ENCODE assay signal across 9 mouse cellular contexts in genomic region chr7:27473835-27474489, GRCm38 (mm10). TPM values are rescaled to one million over a fixed set of nuclear protein-coding genes. Genes with fewer than 3 reads are reported as not detected.
DNase-seq lines count a peak whose midpoint lies in the region; ATAC-seq lines count a peak whose summit lies in the region.
"Had no signal": no experiment of that assay in that cellular context is flagged by ENCODE, and none has a peak within 500 bp of the region (broad histone marks: within the 10 kb centered on the region; RNA-seq: fewer than 3 reads in every experiment).

No protein-coding gene starts in this region.

- peaks cover 8% of the 10 kb centered on the region; the same call in 1 of the 2 replicates for H3K36me3 ChIP-seq in lung, embryonic 16.5 days (ENCODE audit: control insufficient read depth, insufficient read depth, low read length)
- H3K36me3 ChIP-seq in embryonic facial prominence, embryonic 12.5 days, result peaks cover 21% of the 10 kb centered on the region
- peaks cover 7% of the 10 kb centered on the region; the same call in 1 of the 2 replicates for H3K36me3 ChIP-seq in intestine, embryonic 16.5 days (ENCODE audit: control insufficient read depth, insufficient read depth, low read length)
- H3K36me3 ChIP-seq in neural tube, embryonic 15.5 days, result 0 out of 2 replicates have a peak, but pooled peaks cover 3% of the 10 kb centered on the region

- H3K27me3 ChIP-seq in lung, embryonic 16.5 days (ENCODE audit: control insufficient read depth, insufficient read depth, low read depth, low read length), result no peaks in the 10 kb centered on the region
- H3K27me3 ChIP-seq in embryonic facial prominence, embryonic 12.5 days, result no peaks in the 10 kb centered on the region
- no peaks in the 10 kb centered on the region for H3K27me3 ChIP-seq in intestine, embryonic 16.5 days (replicated peaks; ENCODE audit: control insufficient read depth, insufficient read depth, low read length)
- H3K27me3 ChIP-seq in neural tube, embryonic 15.5 days (replicated peaks), result no peaks in the 10 kb centered on the region

- H3K4me3 ChIP-seq in lung, embryonic 16.5 days (ENCODE audit: low read length), result peak overlapping the region; percentile 62
- peak overlapping the region; percentile 55 for H3K4me3 ChIP-seq in embryonic facial prominence, embryonic 12.5 days
- H3K4me3 ChIP-seq in intestine, embryonic 16.5 days (ENCODE audit: low read length), result peak overlapping the region; percentile 80
- peak overlapping the region; percentile 61 for H3K4me3 ChIP-seq in neural tube, embryonic 15.5 days (replicated peaks)

- H3K27ac ChIP-seq in lung, embryonic 16.5 days (ENCODE audit: low read length), result peak overlapping the region; percentile 92
- peak overlapping the region; percentile 93 for H3K27ac ChIP-seq in embryonic facial prominence, embryonic 12.5 days
- H3K27ac ChIP-seq in intestine, embryonic 16.5 days (ENCODE audit: low read length), result peak overlapping the region; percentile 94
- H3K27ac ChIP-seq in neural tube, embryonic 15.5 days (replicated peaks), result peak overlapping the region; percentile 86

- peaks cover 15% of the 10 kb centered on the region for H3K4me1 ChIP-seq in lung, embryonic 16.5 days (replicated peaks; ENCODE audit: control insufficient read depth, insufficient read depth, low read length)
- 0 out of 2 replicates have a peak, but pooled peaks cover 9% of the 10 kb centered on the region for H3K4me1 ChIP-seq in embryonic facial prominence, embryonic 12.5 days
- H3K4me1 ChIP-seq in intestine, embryonic 16.5 days (ENCODE audit: control insufficient read depth, insufficient read depth, low read length), result peaks cover 24% of the 10 kb centered on the region
- peaks cover 14% of the 10 kb centered on the region; the same call in 1 of the 2 replicates for H3K4me1 ChIP-seq in neural tube, embryonic 15.5 days

- H3K9me3 ChIP-seq in lung, embryonic 16.5 days (ENCODE audit: control insufficient read depth, low read length), result no peaks in the 10 kb centered on the region
- H3K9me3 ChIP-seq in embryonic facial prominence, embryonic 12.5 days, result no peaks in the 10 kb centered on the region
- H3K9me3 ChIP-seq in intestine, embryonic 16.5 days (ENCODE audit: control insufficient read depth, low read length), result no peaks in the 10 kb centered on the region
- no peaks in the 10 kb centered on the region for H3K9me3 ChIP-seq in neural tube, embryonic 15.5 days (replicated peaks)

- peak overlapping the region; percentile 65 for H3K9ac ChIP-seq in lung, embryonic 16.5 days (ENCODE audit: low read length)
- H3K9ac ChIP-seq in embryonic facial prominence, embryonic 12.5 days, result peak overlapping the region; percentile 58
- H3K9ac ChIP-seq in intestine, embryonic 16.5 days (ENCODE audit: low read depth, low read length), result peak overlapping the region; percentile 81
- H3K9ac ChIP-seq in neural tube, embryonic 15.5 days (replicated peaks), result peak overlapping the region; percentile 43

- peak overlapping the region; percentile 57 for H3K4me2 ChIP-seq in lung, embryonic 16.5 days (ENCODE audit: low read depth, low read length)
- H3K4me2 ChIP-seq in embryonic facial prominence, embryonic 12.5 days (replicated peaks), result peak overlapping the region; percentile 57
- peak overlapping the region; percentile 55 for H3K4me2 ChIP-seq in intestine, embryonic 16.5 days (ENCODE audit: low read depth, low read length)
- H3K4me2 ChIP-seq in neural tube, embryonic 15.5 days, result peak overlapping the region; percentile 66

- no peak for DNase-seq in lung, postnatal 25 days (ENCODE audit: low spot score)
- no peak for DNase-seq in layer of hippocampus, postnatal 36 days
- no peak for DNase-seq in right cerebral cortex, postnatal 36 days (ENCODE audit: low spot score in 2 of 2)
- no peak for DNase-seq in cerebellum, adult 11-12 months

- WGBS in lung, embryonic 16.5 days, result 0% methylated on average over 34 of the region's 34 CpGs
- under 1% methylated on average over 34 of the region's 34 CpGs for WGBS in embryonic facial prominence, embryonic 12.5 days
- under 1% methylated on average over 34 of the region's 34 CpGs for WGBS in intestine, embryonic 16.5 days
- under 1% methylated on average over 34 of the region's 34 CpGs for WGBS in neural tube, embryonic 15.5 days

- no peak for ATAC-seq in lung, embryonic 16.5 days (ENCODE audit: low read depth)
- no peak for ATAC-seq in embryonic facial prominence, embryonic 12.5 days (ENCODE audit: insufficient number of reproducible peaks, insufficient read depth, low FRiP score, low TSS enrichment)
- no peak for ATAC-seq in intestine, embryonic 16.5 days
- ATAC-seq in neural tube, embryonic 15.5 days (ENCODE audit: low FRiP score), result peak; percentile 0

RNA-seq across cellular contexts. Expression of gene Sertad3, which starts 0.4 kb away (rescaled TPM):
- 28.4 and 30.7 TPM in 2 replicates for polyA plus RNA-seq in lung, embryonic 16.5 days (2015; fragmentation: Nextera tagmentation; extraction: Ambion mirVana)
- 29.9 and 33.1 TPM in 2 replicates for polyA plus RNA-seq in embryonic facial prominence, embryonic 12.5 days (2016; fragmentation: Nextera tagmentation; extraction: Ambion mirVana)
- 27.4 and 28.6 TPM in 2 replicates for polyA plus RNA-seq in intestine, embryonic 16.5 days (2015; fragmentation: Nextera tagmentation; extraction: Ambion mirVana)
- 8.8 and 11.0 TPM in 2 replicates for polyA plus RNA-seq in neural tube, embryonic 15.5 days (2015; fragmentation: Nextera tagmentation; extraction: Ambion mirVana)
- total RNA-seq in layer of hippocampus, postnatal 36 days (2021), result 1 to 10 TPM; 2.7 to 4.0 TPM

RNA-seq across cellular contexts. Expression of gene Sertad1, which starts 12.7 kb away (rescaled TPM):
- 55.6 and 57.3 TPM in 2 replicates for polyA plus RNA-seq in lung, embryonic 16.5 days (2015; fragmentation: Nextera tagmentation; extraction: Ambion mirVana)
- polyA plus RNA-seq in embryonic facial prominence, embryonic 12.5 days (2016; fragmentation: Nextera tagmentation; extraction: Ambion mirVana), result 31.1 and 32.0 TPM in 2 replicates
- 40.9 and 43.4 TPM in 2 replicates for polyA plus RNA-seq in intestine, embryonic 16.5 days (2015; fragmentation: Nextera tagmentation; extraction: Ambion mirVana)
- 11.6 and 15.8 TPM in 2 replicates for polyA plus RNA-seq in neural tube, embryonic 15.5 days (2015; fragmentation: Nextera tagmentation; extraction: Ambion mirVana)
- total RNA-seq in layer of hippocampus, postnatal 36 days (2021), result 1 to 10 TPM; 6.4 to 7.0 TPM

RNA-seq across cellular contexts. Expression of gene Prx, which starts 25.2 kb away (rescaled TPM):
- polyA plus RNA-seq in lung, embryonic 16.5 days (2015; fragmentation: Nextera tagmentation; extraction: Ambion mirVana), result 13.0 and 13.6 TPM in 2 replicates
- polyA plus RNA-seq in embryonic facial prominence, embryonic 12.5 days (2016; fragmentation: Nextera tagmentation; extraction: Ambion mirVana), result 5.6 and 6.2 TPM in 2 replicates
- polyA plus RNA-seq in intestine, embryonic 16.5 days (2015; fragmentation: Nextera tagmentation; extraction: Ambion mirVana), result 2.2 and 2.6 TPM in 2 replicates
- polyA plus RNA-seq in neural tube, embryonic 15.5 days (2015; fragmentation: Nextera tagmentation; extraction: Ambion mirVana), result 2.0 and 2.4 TPM in 2 replicates
- under 1 TPM; 0.15 to 0.40 TPM for total RNA-seq in layer of hippocampus, postnatal 36 days (2021)

RNA-seq across cellular contexts. Expression of gene Blvrb, which starts 26.2 kb away (rescaled TPM):
- 58.3 and 75.9 TPM in 2 replicates for polyA plus RNA-seq in lung, embryonic 16.5 days (2015; fragmentation: Nextera tagmentation; extraction: Ambion mirVana)
- 34.5 and 36.8 TPM in 2 replicates for polyA plus RNA-seq in embryonic facial prominence, embryonic 12.5 days (2016; fragmentation: Nextera tagmentation; extraction: Ambion mirVana)
- polyA plus RNA-seq in intestine, embryonic 16.5 days (2015; fragmentation: Nextera tagmentation; extraction: Ambion mirVana), result 75.6 and 89.7 TPM in 2 replicates
- 24.5 and 26.1 TPM in 2 replicates for polyA plus RNA-seq in neural tube, embryonic 15.5 days (2015; fragmentation: Nextera tagmentation; extraction: Ambion mirVana)
- 10 to 100 TPM; 16.0 to 20.0 TPM for total RNA-seq in layer of hippocampus, postnatal 36 days (2021)

RNA-seq across cellular contexts. Expression of gene Sptbn4, which starts 26.5 kb away (rescaled TPM):
- 0.29 and 0.41 TPM in 2 replicates for polyA plus RNA-seq in lung, embryonic 16.5 days (2015; fragmentation: Nextera tagmentation; extraction: Ambion mirVana)
- polyA plus RNA-seq in embryonic facial prominence, embryonic 12.5 days (2016; fragmentation: Nextera tagmentation; extraction: Ambion mirVana), result 0.27 and 0.51 TPM in 2 replicates
- 0.36 and 0.44 TPM in 2 replicates for polyA plus RNA-seq in intestine, embryonic 16.5 days (2015; fragmentation: Nextera tagmentation; extraction: Ambion mirVana)
- 3.7 TPM in 2 replicates for polyA plus RNA-seq in neural tube, embryonic 15.5 days (2015; fragmentation: Nextera tagmentation; extraction: Ambion mirVana)
- total RNA-seq in layer of hippocampus, postnatal 36 days (2021), result 100 to 1,000 TPM; 132 to 146 TPM
- total RNA-seq: neutrophil, adult 5-6 weeks had no signal
